Mouse (Mus musculus) embryonic stem cell, embryonic (primary cell): ENCODE measurements at regions not wholly inside any gene's neighbourhood (a gene's known extent, or its start where the extent isn't known, plus 50 kb on each side); places are given as distances from the start of the nearest gene placed in this dataset.

Experiments used
- CTCF ChIA-PET, 4 experiments: fragments of 300-600 bp in 2 of 4; fragments of 350-600 bp in 2 of 4; sonication (Branson Sonifier 250); formaldehyde crosslinking; loops; one replicate each; lab custom pipeline; 2022; ENCODE audit warnings: inconsistent platforms in 2 of 4; lab: Charles Lee
- POLR2A ChIA-PET, 4 experiments: fragments of 300-600 bp in 2 of 4; fragments of 350-600 bp in 2 of 4; sonication (Branson Sonifier 250); formaldehyde crosslinking; loops; one replicate each; lab custom pipeline; 2022; ENCODE audit warnings: antibody characterized with exemption in 4 of 4, inconsistent platforms in 1 of 4; lab: Charles Lee

DNA sequence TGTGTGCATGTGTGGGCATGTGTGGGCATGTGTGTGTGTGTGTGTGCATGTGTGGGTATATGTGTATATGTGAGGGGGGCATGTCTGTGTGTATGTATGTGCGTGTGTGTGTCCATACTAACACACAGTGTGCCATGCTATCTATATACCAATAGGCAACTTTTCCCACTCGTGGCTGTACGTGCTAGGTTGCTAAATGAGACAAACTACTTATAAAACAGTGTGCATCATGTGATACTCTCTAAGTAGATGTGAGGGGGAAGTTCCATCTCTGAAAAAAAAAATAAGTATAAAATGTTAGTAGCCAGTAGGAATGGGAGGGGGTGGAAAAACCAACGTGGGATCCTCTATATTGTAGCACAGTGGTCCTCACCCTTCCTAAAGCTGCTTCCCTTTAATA is 74.5 kb upstream of the Lhx5 start:
- ChIA-PET POLR2A (no interaction called here), CTCF (no interaction called here)

DNA sequence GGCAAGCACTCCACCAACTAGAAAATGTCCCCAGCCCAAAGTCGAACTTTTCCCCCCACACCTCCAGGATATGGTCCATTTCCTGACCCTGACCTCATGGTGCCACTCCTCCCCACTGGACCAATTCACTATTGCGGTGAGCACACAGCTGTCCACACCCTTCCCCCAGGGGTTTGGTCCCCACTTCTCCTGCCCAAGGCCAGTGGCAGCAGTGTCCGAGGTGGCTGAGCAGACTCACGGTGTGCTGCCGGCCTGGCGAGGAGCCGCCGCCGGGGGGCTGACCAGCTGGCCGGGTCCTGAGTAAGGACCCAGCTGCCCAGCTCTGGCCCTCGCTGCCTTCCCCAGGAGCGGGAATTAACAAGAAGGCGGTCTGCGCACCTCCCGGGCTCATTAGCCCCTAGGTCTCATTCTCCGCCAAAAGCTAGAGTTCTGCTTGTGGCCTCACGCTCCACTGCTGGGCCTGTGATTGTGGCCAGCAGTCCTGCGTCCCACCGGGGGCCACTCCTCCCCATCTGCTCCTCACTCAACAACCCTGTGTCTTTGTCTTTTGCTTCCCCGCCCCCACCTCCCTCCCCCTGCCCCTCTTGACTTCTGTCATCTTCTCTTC is 73.3 kb upstream of the Lhx5 start:
- ChIA-PET CTCF (no interaction called here), POLR2A (no interaction called here)

DNA sequence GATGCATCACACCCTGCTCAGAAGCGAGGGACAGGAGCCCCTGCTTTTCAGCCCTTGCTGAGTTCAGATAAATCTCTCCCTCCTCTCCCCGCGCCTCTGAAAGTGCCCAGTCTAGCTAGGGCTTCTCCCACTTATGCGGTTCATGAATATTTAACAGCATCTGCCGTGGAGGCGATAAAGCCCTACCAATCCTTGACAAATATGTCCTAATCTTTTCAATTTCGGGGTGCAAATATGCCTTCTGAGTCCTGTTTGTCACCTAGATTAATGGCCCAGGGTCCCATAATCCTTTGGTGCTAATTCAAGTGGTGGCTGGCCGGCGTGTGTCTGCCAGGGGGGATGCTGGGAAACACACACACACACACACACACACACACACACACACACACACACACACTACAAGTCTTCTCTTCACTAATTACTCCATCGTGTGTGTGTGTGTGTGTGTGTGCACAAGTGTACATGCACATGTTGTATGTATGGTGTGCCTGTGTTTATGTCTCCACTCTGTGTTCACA is 65.5 kb upstream of the Lhx5 start:
- CTCF ChIA-PET = no interaction called here

GRCm38 (mm10) chr5:120368797-120369196 is 62.7 kb upstream of the Lhx5 start:
- CTCF ChIA-PET = no interaction called here

More for the DNA sequence above, 65.5 kb upstream of the Lhx5 start:
- POLR2A ChIA-PET = no interaction called here

GRCm38 (mm10) chr5:120371176-120371819 is 60.2 kb upstream of the Lhx5 start:
- ChIA-PET CTCF (interaction anchor here in 2 of 4 experiments (0.6 to 1.0 kb wide), 3 partner anchors 69 to 535 kb away, joined by 3 to 4 read pairs (median 3); no protein-coding TSS in a partner anchor), POLR2A (interaction anchor here in 2 of 4 experiments (0.7 to 1.2 kb wide), 2 partner anchors 33 to 235 kb away, joined by 3 to 6 read pairs; no protein-coding TSS in a partner anchor)

More at GRCm38 (mm10) chr5:120368797-120369196, 62.7 kb upstream of the Lhx5 start:
- POLR2A ChIA-PET = no interaction called here

DNA sequence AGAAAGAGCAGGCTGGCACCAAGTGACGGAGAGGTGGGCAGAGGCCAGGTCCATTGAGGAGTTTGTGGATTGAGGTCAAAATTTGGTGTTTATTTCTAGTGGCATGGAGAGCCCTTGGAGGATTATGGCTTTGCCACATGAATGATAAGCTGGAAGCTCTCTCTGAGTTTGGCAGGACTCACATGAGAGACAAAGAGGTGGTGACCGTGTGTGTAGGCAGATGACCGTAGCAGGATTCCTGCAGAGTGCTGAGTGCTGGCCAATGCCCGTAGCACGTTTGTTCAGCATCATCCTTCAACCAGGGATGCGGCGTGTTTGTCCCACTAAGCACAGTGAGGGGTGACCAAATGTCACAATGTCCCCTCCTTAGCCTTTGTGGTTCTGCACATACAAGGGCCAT is 58.1 kb upstream of the Lhx5 start:
- POLR2A ChIA-PET = no interaction called here
- CTCF ChIA-PET = interaction anchor here in 1 of 4 experiments (0.7 kb wide), 1 partner anchor 40 kb away, joined by 3 read pairs; no protein-coding TSS in a partner anchor
